Mouse (Mus musculus): ENCODE results near the gene Gm28048.

The Gm28048 gene

DNA sequence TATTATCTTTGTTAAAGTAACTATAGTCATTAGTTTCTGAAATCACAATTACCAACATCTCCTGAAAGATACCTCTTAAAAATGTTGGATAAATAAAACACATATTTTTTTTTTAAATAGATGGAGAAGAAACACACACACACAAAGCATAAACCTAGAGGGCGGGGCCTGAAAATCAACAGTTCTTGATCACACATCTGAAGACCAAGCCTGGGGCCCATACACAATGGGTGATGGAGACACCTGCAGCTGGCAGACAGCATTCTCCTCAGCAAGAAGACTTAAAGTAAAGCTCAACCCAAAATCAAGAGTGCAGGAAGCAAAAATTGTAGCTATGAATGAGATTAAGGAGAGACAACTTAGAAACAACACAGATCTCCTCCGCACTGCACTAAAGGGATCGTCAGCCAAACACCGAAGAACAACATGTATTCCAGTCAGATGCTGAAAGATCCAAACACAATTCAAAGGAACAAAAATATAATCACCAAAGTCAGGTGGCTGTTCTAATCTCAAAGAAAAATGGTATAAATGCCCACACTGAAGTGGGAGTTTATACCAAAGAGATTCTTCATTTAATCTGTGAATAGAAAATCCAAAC is 44.1 kb downstream of the Gm28048 start:
- no peak for DNase-seq

DNA sequence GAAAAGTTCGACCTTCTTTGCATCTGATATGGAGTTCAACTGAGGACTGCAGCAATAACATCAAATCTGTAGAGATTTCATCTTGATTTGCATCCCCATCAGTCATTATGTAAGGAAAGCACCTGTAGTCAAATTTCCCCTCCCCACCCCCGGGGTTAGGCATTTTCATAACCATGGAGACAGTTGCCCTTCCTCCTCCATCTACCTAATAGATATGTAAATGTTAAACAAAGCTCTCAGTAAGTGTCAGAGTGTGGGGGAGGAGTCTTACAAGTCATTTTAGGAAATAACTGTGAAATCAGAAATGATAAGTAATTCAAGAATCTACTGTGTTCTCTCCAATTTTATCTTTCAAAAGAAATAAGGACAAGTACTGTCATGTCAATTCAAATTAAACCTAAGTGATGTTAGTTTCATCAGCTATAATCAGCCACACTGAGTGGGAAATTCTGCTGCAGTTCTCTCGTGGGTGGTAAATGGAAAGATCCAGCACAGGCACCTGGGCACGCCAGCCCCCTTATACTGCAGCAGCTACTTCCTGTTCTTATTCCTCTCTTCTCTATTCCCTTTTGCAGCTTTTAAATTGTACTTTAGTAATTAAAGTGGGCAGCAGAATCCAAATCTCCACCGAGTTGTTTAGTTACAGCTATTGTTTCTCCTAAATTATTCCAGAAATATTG is 45.3 kb downstream of the Gm28048 start:
- no peak for DNase-seq

DNA sequence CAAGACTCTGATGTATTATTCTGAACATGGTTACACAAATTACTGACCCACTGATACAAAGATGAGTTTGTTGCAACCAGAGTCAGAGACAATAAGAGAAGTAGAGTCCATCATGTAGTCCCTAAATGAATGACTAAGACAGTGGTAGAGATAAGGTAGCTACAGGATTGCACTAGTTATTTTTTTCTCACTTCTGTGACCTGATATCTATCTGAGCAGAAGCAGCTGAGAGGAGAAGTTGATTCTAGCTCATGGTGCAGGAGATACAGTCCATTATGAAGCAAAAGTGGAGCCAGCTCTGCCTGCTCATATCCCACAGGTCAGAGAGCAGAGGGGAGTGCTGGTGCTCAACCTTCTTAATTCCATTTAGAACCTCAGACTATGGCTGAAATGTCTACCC is 49.7 kb downstream of the Gm28048 start:
- DNase-seq = no peak

DNA sequence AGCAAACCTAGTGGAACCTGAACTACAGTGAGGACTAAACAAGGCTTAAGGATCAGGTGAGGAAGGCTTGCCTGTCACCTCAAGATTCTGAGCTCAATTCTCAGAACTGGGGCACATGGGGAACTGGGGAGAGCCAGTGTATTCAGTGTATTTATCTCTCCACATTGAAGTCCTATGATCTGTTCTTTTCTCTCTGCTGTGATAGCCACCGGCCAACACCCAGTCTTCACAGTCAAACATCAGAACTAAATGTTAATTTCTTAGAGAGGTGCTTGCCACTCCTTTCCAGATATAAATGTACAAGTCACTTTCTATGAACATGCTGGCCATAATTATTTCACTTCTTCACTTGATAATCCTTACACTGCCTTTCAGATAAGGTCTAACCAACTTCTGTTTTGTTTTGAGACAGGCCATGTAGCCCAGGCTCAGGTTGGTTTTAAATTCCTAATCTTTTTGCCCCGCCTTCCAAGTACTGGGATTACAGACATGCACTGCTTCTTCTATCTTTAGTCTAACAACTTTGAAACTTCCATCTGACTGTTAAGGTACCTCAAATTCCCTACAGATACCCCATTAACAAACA is 50.5 kb downstream of the Gm28048 start:
- DNase-seq = no peak

DNA sequence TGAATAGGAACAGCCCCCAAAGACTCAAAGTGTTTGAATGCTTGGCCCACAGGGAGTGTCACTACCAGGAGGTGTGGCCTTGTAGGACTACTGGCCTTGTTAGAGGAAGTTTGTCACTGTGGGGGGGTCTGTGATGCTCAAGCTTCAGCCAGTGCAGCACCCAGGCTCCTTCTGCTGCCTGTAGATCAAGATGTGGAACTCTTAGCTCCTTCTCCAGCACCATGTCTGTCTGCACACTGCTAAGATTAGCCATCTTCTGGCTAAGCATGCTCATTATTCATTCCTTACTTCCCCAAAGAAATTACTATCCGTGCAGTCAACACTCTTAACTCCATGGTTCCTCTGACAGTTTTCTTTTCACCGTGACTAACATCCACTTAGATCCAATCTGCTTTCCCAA is 51.8 kb downstream of the Gm28048 start:
- DNase-seq = no peak

DNA sequence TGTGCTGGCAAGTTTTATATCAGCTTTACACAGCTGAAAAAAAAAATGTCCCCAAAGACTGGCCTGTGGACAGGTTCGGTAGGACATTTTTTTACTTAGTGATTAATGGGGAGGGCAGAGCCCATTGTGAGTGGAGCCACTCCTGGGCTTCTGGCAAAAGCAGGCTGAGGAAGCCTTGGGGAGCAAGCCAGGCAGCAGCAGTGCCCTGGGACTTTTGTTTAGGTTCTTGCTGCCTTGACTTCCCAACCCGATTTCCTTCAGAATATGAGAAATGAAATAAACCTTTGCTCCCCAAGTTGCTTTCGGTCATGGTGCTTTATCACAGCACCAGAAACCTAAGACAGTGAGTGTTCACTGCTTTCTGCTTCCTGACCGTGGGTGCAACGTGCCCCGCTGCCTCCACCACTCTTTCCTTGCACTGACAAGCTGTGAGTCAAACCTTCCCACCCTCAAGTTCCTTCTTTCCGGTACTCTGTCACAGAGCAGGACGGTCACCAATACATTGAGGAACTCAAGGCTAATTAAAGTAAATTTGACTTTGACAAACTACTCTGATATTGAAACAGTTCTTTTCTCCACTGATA is 53.2 kb downstream of the Gm28048 start:
- no peak for DNase-seq

DNA sequence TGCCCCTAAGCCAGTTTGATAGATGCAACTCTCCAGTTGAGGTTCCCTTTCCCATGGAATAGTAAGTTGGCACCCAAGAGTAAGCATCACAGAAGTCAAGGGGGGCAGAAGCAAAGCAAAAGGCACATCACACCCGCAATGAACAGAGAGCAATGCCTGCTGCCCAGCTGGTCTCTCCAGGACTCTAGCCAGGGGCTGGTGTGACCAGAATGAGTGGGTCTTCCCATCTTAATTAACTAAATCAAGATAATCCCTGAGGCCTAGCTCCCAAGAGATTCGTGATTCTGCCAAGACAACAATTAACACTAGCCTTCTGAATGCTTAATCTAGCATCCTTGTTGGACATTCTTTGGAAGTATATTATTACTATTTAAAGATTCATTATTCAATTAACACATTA is 58.3 kb downstream of the Gm28048 start:
- DNase-seq = no peak

DNA sequence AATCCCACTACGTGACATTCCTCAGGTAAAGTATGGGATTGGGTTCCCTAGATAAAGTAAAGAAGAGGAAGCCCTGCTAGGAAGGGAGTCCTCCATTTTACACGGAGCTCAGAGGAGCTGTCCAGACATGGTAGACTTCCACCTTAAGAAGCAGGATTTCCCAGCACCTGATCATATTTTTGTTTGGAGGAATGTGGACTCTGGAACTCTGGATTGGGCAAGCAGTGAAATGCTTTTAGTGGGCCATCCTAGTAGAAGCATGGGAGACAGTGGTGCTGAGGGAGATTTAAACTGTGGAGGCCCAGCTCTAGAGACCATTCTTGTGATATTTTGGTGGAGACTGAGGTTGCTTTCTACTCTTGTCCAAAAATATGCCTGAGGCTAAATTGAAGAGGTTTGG is 59.3 kb downstream of the Gm28048 start:
- DNase-seq = peak; percentile 15 to 33

DNA sequence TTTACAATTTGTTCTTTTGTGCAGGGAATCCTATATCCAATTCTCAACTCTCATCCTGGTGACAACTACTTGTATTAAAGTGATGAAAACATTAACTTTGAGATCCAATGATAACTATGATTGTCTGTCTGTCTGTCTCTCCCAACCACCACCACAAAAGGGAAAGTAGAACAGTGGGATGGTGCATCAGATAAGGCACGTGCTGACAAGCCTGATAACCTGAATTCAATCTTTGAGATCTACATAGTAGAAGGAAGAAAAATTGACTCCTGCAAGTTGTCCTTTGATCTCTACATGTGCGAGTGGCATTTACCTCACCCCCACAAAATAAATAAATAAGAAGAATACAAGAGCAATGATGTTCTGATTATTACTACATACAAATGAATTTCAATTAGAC is 62.6 kb downstream of the Gm28048 start:
- DNase-seq = no peak

DNA sequence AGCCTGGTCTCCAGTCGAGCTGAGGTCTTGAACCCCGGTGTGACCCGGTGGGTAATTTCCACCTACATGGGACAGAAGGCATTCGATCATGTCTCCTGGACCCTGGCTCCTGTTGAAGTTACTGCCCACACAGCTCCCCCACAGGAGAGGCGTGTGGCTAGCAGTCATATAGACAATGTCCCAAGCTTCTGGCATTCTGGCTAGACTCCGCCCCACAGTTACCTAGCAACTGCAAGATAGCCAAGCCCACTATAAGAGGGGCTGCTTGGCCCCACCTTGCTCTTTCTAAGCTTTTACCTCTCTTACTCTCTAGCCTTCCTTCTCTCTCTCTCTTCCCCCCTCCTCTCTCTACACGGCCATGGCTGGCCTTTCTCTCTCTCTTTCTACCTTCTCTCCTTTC is 64.1 kb downstream of the Gm28048 start:
- no peak for DNase-seq

DNA sequence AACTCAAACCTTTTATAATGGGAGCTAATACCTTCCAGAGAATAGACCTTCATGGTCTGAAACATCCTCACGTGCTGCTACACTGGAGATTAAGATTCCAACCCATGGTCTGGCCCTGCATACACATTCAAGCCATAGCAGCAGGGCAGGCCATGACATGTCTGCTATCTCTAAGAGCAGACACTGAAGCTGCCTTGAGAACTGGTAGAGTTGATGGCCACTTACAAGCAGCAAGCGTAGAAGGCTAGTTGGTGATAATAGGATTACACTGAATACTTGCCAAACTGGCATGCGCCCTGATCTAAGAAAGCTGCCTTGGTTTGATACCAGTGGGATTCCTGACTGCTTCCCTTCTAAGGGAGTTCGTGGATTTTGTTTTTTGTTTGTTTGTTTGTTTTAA is 68.1 kb downstream of the Gm28048 start:
- DNase-seq = no peak

DNA sequence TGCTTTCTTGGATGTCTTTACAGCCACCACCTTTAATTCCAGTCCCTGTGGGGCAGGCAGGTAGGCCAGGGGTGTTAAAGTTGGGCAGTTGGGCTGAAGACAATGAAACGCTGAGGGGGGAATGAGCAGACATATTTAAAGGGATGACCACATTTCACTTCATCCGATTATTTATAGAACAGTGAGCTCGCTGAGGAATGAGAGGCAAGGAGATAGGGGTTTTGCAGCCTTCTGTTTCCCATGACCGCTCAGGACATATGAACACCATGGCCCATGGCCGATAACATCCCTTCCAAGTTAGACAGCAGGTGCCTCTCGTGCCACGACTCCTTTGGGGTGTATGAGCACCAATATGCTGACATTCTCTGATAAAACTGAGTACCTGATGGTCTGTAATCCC is 70.1 kb downstream of the Gm28048 start:
- no peak for DNase-seq

DNA sequence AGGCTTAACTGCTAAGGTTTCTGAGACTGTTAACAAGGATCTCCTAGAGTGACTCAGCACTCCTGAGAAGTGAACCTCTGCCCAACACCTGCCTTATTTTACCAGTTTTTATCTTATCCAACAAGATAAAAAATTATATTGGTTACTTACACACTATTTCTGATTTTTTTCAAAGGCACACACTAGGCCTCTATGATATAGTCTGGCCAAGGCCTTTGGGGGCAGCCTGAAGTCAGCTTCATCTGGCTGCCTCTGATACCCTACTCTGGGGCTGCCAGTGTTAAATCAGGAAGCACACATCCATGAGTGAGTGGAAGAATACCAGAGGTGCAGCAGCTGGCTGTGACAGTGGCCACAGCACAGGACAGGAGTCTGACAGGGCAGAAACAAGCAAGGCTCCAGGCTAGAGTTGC is 75.4 kb downstream of the Gm28048 start:
- no peak for DNase-seq

DNA sequence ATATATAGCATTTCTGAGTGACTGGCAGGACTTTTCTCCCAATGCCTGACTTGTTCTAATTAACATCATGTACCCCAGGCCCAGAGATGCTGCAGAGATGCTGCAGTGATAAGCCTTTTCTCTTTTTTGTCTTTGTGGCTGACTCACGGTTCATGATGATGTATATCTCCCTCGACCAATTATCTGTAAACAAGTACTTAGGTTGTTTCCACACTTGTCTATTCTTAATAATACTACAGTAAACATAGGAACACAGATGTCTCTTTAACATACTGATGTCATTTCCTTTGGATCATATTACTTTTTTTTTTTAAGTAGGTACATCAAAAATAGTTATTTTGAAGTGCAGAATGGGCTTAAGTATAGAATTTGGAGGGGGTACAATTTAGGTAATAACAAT is 79.0 kb downstream of the Gm28048 start:
- no peak for DNase-seq

DNA sequence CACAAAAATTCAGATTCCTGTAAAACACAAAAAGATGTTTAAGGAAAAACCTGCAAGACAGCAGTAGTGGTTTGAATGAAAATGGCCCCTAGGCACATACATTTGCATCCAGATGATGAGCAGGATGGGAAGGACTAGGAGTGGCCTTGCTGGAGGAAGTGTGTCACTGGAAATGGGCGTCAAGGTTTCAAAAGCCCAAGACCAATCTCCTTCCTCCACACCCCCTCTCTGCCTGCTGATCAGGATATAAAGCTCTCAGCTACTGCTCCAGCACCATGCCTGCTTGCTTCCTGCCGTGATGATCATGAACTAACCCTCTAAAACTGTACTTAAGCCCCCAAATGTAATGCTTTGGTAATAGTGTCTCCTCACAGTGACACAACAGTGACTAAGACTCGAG is 81.8 kb downstream of the Gm28048 start:
- no peak for DNase-seq

DNA sequence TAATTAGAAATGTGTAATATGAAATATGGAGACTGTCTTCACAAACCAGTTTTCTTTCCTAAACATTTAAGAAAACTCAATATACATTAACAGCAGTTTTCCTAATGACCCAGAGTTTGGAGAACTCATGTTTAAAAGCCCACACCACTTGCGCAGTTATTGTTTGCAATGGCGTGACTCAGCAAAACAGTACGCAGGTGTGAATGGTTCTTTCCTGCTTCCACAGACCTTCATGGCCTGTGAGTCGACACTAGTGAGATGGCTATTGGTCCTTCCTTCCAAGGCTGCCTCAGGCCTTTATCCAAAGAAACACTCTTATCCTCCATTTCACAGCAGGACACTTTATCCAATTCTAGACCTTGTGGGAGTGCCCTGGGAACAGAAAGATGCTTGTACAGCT is 84.2 kb downstream of the Gm28048 start:
- no peak for DNase-seq

DNA sequence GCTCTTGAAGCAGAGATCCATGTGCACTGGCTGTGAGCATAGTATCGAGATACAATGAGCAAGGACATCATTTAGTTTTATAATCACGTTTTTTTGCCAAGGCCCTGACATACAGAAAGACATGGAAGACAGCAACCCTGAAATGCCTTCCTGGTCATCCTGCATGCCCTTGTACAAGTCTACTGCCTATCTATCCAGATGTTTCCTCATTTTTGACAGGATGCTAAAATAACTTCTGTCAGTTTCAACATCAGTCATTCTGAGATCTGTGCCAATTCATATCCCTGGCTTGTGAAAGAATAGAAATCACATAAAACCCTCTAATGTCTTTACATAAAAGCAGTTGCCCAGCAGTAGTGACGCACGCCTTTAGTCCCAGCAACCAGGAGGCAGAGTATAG is 84.8 kb downstream of the Gm28048 start:
- DNase-seq = no peak

DNA sequence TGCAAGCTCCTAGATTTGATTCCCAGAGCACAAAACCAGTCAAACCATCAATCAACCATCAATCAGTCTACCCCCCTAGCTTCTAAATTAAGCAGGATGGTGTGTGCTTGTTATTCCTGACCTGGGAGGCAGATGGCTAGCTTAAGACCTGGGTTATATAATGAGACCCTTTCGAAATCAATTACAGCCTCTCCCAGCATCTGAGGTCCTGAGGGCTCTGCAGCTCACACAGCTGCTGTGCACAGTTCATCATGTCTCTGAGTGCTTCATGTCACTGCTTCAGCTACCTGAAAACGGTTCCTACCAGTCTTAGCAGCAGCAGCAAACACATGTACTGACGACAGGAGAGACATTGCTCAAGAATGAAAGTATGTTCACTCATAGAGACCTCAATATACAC is 88.8 kb downstream of the Gm28048 start:
- DNase-seq = no peak

DNA sequence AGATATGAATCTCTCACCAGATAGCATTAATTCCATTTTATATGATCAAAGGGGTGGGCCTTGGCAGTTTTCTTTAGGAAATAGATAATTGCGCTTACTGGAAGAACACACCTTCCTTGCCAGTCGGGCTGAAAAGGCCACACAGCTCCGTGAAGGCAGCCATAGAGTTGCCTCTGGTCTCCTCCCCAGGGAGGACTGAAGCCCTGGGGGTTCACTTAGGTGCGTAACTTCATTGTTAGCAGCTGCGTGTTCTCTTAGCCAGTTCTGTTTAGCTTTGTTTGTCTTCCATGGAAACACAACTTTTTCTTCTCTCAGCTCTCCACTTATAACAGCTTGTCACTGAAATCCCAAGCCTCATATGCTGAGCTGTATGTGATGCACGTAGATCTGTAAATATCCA is 89.4 kb downstream of the Gm28048 start:
- no peak for DNase-seq

DNA sequence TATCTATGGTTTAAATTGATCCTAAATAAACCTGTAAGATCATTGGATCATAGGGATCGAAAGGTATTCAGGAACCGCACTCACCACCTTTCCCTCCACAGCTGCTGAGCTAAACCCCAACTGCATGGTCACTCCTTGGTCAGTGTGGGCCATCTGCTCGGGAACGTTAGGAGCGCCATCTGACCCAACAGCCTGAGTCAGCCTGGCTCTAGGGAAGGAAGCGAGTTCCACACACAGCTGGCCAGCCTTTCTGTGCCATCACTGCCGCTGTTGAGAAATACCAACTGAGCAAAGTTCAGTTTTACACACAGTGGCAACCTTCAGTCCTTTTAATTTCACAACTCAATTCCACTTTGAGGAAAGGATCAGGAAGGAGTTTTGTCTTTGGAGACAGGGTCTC is 90.0 kb downstream of the Gm28048 start:
- DNase-seq = peak; percentile 34 to 40

DNA sequence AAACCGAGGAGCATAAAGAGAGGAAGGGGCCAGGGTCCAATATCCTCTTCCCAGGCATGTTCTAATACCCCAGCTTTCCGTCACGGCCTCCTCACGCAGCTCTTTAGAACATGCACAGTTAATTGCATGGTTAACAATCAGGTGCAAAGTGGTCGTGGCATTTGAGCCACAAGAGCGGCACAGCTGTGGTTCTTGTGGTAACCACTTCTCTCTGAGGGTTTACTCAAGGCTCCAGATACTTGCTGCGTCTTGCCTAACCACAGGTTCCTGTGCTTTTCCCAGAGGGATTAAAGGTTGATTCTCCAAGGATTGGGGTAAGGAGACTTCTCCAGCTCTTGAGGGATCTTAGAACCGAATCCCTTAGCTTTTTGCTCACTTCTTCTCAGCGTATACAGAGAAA is 90.6 kb downstream of the Gm28048 start:
- DNase-seq = no peak

DNA sequence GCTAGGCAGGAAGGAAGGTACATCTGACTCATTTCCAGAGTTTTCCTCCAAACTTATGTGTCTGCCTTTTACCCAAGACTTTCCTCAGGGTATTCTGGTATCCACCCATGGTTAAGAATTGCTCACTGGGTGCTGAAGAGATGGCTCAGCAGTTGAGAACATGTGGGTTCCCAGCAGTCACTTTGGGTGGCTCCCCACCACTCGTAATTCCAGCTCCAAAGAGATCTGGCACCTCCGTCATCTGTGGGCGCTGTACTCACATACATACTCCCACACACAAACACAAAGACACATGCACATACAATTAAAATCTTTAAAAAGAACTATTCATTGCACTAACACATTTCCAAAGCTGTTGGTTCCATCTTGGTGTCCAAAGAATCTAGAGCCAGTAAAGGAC is 92.7 kb downstream of the Gm28048 start:
- no peak for DNase-seq

DNA sequence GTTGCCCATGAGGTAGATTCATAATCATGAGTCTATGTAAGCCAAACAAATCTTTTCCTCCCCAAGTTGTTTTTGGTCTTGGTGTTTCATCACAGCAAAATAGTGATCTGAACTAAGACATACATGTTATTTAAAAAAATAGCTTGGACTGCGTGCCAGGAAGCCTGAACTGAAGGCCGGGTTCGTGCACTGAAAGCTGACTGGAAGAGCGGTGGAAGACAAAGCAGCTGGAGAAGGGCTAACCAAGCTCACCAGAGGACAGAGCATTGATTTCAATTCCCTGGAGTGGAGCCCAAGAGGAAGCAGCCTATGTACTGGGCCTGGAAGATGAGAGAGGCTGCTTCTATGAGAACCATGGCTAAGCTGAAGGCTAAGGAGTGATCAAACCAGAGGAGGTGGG is 94.9 kb downstream of the Gm28048 start:
- no peak for DNase-seq

DNA sequence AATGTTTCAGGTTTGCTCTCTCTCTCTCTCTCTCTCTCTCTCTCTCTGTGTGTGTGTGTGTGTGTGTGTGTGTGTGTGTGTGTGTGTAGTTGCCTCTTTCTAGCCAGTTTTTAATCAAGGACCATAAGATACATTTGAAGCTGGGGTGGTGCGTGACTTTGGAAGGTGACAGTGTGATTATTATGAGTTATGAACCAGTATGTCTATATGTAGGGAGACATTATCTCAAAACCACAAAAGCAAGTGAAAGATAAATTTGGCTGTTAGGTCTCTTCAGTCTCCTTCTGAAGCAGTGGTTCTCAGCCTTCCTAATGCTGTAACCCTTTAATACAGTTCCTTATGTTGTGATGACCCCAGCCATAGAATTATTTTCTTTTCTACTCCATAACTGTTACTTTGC is 96.5 kb downstream of the Gm28048 start:
- DNase-seq = no peak

DNA sequence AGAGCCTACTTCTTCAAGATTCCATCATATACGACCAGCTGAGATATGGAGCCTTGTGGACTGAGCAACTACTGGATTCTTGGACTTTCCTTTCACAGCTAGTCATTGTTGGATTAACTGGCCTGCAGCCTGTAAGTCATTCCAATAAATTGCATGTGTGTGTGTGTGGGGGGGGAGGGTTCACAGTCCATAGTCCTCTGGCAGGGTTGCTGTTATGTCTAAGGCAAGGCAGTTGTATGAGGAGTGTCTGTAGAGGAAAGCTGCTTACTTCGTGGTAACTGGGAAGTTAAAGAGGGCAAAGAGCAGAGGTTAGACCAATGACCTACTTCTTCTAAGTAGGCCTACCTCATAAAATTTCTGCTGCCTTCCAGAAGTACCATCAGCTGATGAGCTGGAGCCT is 98.2 kb downstream of the Gm28048 start:
- peak; percentile 61 to 72 for DNase-seq
